Mouse (Mus musculus) left cerebral cortex, adult 11 months (tissue): ENCODE measurements around the gene Ap1s1.

ENCODE experiments used
- DNase-seq: peaks from one replicate; pipeline ENCODE4 v3.0.0; 2022; ENCODE audit warnings: low spot score

The Ap1s1 gene

DNA sequence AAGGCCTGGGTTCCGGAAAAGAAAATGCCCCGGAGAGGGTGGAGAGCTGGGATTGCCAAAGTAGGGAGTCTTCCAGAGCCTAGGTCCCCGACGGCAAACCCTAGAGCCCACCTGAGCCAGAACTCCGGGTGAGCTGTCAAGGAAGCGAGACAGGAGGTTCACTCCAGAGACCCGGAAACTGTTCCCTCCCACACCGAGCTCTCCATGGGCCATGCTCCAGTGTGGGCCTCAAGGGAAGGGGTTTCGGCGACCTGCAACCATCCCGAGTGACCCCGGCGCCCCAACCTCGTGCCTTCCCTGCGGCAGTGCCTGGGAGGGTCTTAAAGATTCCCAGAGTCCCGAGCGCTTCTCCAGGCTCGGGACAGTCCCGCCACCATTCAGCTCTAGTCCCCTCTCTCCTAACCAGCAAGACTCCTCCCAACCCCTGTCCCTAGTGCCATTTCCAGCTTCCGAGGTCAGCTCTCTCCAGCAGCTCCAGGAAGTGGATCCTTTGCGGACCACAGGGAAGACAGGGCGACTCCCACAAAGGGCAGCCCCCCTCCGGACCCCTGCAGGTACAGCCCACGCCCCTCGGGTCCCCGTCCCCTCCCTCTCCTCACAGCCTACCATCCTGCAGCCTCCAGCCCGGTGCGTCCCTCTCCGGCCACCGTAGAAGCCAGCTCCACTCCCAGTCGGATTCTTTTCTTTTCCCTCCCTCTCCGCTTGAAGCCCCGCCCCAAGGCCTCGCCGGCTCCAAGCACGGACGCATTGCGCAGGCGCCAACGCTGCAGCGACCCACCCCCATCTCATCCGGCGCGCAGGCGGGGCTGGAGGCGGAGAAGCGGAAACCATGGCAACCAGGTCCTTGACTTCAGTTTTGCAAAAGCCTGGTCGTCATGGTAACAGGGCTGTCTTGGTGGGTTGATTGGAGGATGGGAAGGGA, at the start of gene Ap1s1:
Ap1s1 (minus strand) TSS at position 734 of the 922 bp plus-strand sequence.
- DNase-seq = peak; percentile 96

DNA sequence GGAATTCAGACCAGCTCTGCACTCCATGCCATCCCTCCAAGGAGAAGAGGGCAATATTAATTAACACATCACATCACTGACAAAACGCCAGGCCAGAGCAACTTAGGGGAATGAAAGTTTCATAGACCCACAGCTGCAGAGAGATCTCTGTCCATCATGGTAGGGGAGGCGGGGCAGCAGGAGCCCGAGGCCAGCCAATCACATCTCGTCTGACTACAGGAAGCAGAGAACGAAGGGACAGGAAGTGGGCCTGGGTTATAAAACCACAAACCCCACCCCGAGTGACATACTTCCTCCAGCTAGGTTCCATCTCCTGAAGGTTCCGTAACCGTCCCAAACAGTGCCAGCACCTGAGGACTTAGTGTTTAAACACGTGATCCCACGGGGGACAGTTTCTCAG, 49.2 kb upstream of the Ap1s1 start:
- DNase-seq = no peak

- no peak for DNase-seq
Observed at GRCm38 (mm10) chr5:137093720-137094119, 47.8 kb upstream of the Ap1s1 start.

- no peak for DNase-seq
Observed at GRCm38 (mm10) chr5:137091560-137091959, 45.6 kb upstream of the Ap1s1 start.

DNA sequence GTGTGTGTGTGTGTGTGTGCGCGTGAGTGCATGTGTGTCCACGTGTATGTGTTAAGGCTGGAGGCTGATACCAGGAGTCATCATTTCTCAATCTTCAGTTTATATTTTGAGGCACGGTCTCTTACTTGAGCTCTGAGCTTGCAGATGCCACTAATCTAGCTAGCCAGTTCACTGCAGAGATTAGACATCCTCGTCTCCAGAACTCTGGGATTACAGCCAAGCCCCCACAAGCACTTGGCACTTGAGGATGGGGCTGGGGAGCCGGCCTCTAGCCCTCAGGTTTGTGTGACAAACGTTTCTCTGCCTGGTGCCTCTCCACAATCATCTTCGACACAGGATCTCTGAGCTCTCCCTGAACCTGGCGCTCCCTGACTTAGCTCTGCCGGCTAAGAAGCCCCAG, 44.9 kb upstream of the Ap1s1 start:
- no peak for DNase-seq

GRCm38 (mm10) chr5:137087410-137087809, 41.5 kb upstream of the Ap1s1 start:
- DNase-seq = no peak

GRCm38 (mm10) chr5:137085731-137086130, 39.8 kb upstream of the Ap1s1 start:
- no peak for DNase-seq

DNA sequence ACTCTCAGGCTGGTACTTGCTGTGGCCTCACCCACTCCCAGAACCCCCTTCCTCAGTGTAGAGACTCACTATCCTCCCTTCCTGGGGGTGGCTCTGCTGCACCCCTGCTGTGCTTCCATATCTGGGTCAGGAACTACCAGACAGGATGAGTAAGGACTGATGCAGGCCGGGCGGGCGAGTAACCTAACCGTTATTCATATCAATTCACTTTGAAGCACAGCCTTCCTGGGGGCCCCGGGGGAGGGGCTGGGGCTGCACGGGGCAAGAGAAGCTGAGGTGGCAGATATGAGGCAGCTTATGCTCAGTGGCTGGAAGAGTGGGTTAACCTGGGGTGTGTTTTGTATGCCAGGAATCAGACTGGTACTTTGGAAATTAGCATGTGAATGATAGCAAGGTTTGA, 39.1 kb upstream of the Ap1s1 start:
- no peak for DNase-seq

DNA sequence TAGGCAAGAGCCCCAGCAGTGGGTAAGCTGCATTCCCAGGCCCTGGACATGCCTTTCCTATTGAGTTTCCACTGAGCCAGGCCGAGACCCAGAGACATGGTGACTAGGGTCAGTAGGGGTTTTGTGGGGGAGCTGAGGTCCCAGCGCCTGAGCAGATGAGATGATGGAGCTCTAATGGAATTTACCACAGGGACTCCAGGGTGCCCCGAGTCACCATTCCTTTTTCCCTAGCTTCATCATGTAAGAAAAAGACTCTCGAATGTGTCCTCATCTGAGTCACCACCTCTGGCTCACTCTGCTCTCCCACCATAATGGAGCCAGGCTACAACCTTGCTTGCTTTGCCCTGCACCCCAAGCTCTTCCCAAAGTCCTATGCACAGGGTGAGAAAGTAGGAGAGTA, 37.1 kb upstream of the Ap1s1 start:
- no peak for DNase-seq

GRCm38 (mm10) chr5:137079849-137080248, 33.9 kb upstream of the Ap1s1 start:
- DNase-seq = no peak

GRCm38 (mm10) chr5:137078616-137079015, 32.7 kb upstream of the Ap1s1 start:
- no peak for DNase-seq

DNA sequence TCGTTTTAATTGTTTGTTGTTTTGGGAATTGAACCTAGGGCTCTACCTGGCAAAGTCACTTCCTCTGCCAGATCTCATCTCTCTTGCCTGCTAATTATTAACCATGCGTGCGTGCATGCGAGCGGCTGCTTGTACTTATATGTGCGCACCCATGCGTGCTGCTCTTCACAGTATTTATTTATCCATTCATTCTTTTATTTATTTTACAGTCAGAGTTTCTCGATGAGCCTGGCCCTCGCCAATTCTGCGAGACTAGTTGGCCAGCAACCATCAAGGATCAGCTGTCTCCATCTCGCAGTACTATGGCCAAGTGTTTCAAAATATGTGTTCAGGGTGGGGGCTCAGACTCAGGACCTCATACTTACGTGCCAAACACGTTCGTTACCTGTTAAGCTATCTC, 32.1 kb upstream of the Ap1s1 start:
- DNase-seq = no peak

DNA sequence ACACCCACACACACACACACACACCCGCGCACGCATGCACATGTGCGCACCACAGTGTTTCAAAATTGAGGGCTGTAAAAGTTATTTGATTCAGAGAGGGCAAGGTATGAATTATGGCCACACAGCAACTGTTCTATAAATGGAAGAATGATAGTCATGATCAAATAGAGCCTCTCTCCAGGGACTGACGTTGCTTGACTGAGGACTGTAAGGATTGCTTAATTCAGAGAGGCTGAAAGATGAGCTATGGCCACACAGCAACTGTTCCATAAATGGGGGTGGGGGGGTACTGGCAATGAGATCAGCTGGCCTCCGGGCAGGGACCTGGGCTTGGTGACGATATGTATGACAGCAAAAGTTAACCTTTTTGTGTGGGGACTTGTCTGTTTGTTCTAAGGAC, 31.3 kb upstream of the Ap1s1 start:
- DNase-seq = no peak

GRCm38 (mm10) chr5:137076191-137076930, 30.4 kb upstream of the Ap1s1 start:
- DNase-seq = no peak

DNA sequence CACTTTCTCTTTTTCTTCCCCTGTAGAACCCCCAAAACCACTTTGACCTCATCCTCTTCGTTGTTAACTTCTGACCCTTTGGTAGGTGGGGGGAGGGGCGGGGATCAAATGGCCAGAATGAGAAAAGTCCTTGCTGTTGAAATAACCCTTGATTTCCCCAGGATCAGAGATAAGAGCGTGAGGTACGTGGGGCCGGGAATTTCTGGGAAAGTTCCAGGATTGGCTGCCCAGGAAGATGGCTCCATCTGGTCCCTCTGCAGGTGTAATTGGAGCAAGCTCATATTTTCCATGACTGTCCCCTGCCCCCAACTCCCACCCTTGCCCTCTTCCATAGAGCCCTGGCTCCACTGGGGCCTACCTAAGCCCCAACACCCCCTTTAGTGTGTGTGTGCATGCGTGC, 29.8 kb upstream of the Ap1s1 start:
- no peak for DNase-seq

DNA sequence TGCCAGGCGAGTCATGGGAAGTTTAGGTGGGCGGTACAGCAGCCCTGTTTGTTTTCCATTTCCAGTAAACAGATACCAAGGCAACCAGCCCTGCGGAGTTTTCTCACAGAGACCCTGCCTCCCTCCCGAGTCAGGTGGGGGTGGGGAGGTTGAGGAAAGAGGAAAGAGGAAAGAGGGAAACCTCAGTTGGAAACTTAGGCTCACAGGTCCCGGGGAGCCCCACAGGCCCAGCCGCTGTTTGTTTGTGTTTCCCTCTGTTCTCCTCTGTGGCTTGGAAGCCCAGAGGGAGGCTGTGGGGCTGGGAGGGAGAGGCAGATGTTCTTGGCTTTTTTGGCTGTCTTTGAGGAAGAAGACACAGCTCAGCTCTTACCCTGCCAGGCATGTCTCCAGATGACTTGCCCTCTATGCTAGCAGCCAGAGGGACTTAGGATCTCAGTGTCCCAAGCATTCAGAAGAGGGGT, 28.3 kb upstream of the Ap1s1 start:
- DNase-seq = no peak

DNA sequence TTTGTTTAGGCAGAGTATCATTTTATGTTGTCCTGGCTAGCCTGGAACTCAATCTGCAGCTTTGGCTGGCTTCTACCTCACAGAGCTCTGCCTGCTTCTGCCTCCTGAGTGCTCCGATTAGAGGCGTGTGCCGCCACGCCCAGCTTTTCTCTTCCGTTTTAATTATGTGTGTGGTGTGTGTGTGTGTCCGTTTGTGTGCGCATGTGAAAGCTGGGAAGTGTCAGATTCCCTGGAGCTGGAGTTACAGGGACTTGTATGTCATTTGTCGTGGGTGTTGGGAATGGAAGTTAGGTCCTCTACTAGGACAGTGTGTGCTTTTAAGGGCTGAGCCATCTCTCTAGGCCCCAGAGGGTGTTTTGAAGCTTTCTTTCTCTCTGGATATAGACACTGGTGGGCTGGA, 27.2 kb upstream of the Ap1s1 start:
- no peak for DNase-seq

GRCm38 (mm10) chr5:137072079-137072960, 26.4 kb upstream of the Ap1s1 start, which contains the start of gene Serpine1:
Serpine1 (minus strand) TSS chr5:137072268.
- peak; percentile 61 for DNase-seq

DNA sequence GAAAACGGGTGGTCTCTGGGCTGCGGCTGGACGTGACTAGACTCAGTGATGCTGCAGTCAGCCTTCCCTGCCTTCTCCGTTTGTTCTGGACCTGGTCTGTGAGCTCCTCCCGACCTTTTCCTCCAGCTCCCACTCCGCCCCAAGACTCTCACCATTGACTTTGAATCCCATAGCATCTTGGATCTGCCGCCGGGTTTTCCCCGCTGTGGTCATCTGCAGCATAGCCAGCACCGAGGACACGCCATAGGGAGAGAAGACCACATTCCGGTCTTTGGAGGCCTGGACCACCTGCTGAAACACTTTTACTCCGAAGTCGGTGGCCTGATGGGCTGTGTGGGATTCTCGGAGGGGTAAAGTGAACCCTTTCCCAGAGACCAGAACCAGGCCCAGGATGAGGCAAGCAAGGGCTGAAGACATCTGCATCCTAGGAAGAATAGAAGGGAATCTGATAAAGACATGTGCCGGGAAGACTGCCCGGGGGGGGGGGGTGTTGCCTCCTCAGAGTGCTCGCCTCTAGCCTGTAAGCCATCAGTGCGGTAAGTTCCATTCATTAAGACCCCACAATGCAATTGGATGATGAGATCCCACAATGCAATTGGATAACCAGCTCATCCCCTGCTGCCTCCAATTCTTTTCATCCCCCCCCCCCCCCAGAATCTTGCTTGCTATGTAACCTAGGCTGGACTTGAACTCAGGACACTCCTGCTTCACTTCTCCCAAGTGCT, 25.1 kb upstream of the Ap1s1 start:
- no peak for DNase-seq

GRCm38 (mm10) chr5:137068711-137069110, 22.8 kb upstream of the Ap1s1 start:
- DNase-seq = no peak

DNA sequence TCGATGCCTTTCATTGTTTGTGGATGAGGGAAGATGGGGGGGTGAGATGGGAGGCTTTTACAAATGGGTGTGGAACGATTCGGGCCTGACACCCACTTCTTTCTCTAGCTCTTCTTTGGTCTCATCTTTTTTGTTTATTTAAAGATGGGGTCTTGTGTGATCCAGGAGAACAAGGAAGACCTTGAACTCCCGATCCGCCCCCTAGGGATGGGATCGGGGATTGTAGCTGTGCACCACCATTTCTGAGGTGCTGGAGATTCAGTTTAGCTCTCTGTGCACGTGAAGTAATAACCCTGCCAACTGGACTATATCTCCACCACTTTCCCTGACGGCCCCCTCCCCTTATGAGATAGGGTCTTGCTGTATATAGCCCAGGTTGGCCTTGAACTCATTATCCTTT, 20.0 kb upstream of the Ap1s1 start:
- no peak for DNase-seq
